Mouse (Mus musculus) ovary, postnatal 14 days (tissue): ENCODE data around the gene Chrm1.

Experiments
- DNase-seq: peaks from one replicate; pipeline ENCODE4 v3.0.0; 2022; ENCODE audit warnings: low spot score

The Chrm1 gene

GRCm38 (mm10) chr19:8663360-8663839 is at the start of gene Chrm1:
TSS of gene Chrm1 (plus strand) at chr19:8663789.
- no peak for DNase-seq

- DNase-seq, result no peak
These were observed 49.2 kb upstream of the Chrm1 start for GRCm38 (mm10) chr19:8614343-8614742.

GRCm38 (mm10) chr19:8616314-8616713 is 47.3 kb upstream of the Chrm1 start:
- no peak for DNase-seq

- no peak for DNase-seq
These were observed 45.7 kb upstream of the Chrm1 start, which contains the start of gene Slc22a6 for GRCm38 (mm10) chr19:8617904-8618303. TSS of gene Slc22a6 (plus strand) at chr19:8618039.

- no peak for DNase-seq
These were observed 42.5 kb upstream of the Chrm1 start for GRCm38 (mm10) chr19:8621098-8621497.

- DNase-seq, result no peak
These were observed 33.3 kb upstream of the Chrm1 start for GRCm38 (mm10) chr19:8630249-8630648.

GRCm38 (mm10) chr19:8630826-8631225 is 32.8 kb upstream of the Chrm1 start:
- DNase-seq, result no peak

GRCm38 (mm10) chr19:8632029-8632428 is 31.6 kb upstream of the Chrm1 start:
- no peak for DNase-seq

GRCm38 (mm10) chr19:8642086-8642485 is 21.5 kb upstream of the Chrm1 start:
- DNase-seq, result no peak

GRCm38 (mm10) chr19:8646393-8646792 is 17.2 kb upstream of the Chrm1 start:
- DNase-seq, result no peak

GRCm38 (mm10) chr19:8655833-8656232 is 7.8 kb upstream of the Chrm1 start:
- no peak for DNase-seq

- DNase-seq, result no peak
These were observed 7.2 kb upstream of the Chrm1 start for GRCm38 (mm10) chr19:8656341-8656740.

- no peak for DNase-seq
These were observed 1.7 kb upstream of the Chrm1 start for GRCm38 (mm10) chr19:8661821-8662307.

- peak; percentile 45 for DNase-seq
These were observed 1.3 kb upstream of the Chrm1 start for GRCm38 (mm10) chr19:8662337-8662736.

GRCm38 (mm10) chr19:8663911-8664421 is 377 bp downstream of the Chrm1 start:
- no peak for DNase-seq

- no peak for DNase-seq
These were observed 1.3 kb downstream of the Chrm1 start for GRCm38 (mm10) chr19:8664859-8665258.

- no peak for DNase-seq
These were observed 2.2 kb downstream of the Chrm1 start for GRCm38 (mm10) chr19:8665746-8666145.

- no peak for DNase-seq
These were observed 9.3 kb downstream of the Chrm1 start for GRCm38 (mm10) chr19:8672859-8673258.

- no peak for DNase-seq
These were observed 9.9 kb downstream of the Chrm1 start for GRCm38 (mm10) chr19:8673336-8674063.

GRCm38 (mm10) chr19:8679031-8679779 is 15.6 kb downstream of the Chrm1 start:
- DNase-seq, result no peak

GRCm38 (mm10) chr19:8681633-8682362 is 18.2 kb downstream of the Chrm1 start:
- DNase-seq, result no peak

GRCm38 (mm10) chr19:8682996-8683395 is 19.4 kb downstream of the Chrm1 start:
- peak; percentile 62 for DNase-seq
